Mouse (Mus musculus): ENCODE measurements around the gene Msh5.

Gene Msh5

GRCm38 (mm10) chr17:35013221-35013620, 33.3 kb downstream of the Msh5 start:
- ChIA-PET POLR2A (interaction anchor here in 2 of 4 experiments (1.0 to 1.5 kb wide), 4 partner anchors 9 to 133 kb away, joined by 3 to 5 read pairs (median 3); partner anchors contain the start of gene Sapcd1 (in 1 of the 2)), CTCF (interaction anchor here in 1 of 4 experiments (0.8 kb wide), 1 partner anchor 9 kb away, joined by 3 read pairs; no protein-coding TSS in a partner anchor)

GRCm38 (mm10) chr17:35012430-35012829, 34.1 kb downstream of the Msh5 start:
- POLR2A ChIA-PET = interaction anchor here in 3 of 4 experiments (0.5 to 1.5 kb wide), 8 partner anchors 10 to 150 kb away, joined by 3 to 6 read pairs (median 3); partner anchors contain the start of genes Msh5 (in 1 of the 3) and Sapcd1 (in 1 of the 3)

GRCm38 (mm10) chr17:35011440-35011839, 35.1 kb downstream of the Msh5 start:
- POLR2A ChIA-PET = interaction anchor here in 3 of 4 experiments (0.5 to 1.5 kb wide), 11 partner anchors 10 to 151 kb away, joined by 3 to 9 read pairs (median 3); partner anchors contain the start of genes Csnk2b (in 1 of the 3), Ddah2 (in 1 of the 3), Gpank1 (in 1 of the 3) and Msh5 (in 1 of the 3)

More at GRCm38 (mm10) chr17:35012430-35012829, 34.1 kb downstream of the Msh5 start:
- CTCF ChIA-PET = interaction anchor here in 1 of 4 experiments (0.8 to 1.3 kb wide), 2 partner anchors 8 to 10 kb away, joined by 3 read pairs; no protein-coding TSS in a partner anchor

GRCm38 (mm10) chr17:35009586-35009985, 37.0 kb downstream of the Msh5 start:
- POLR2A ChIA-PET = interaction anchor here in 2 of 4 experiments (0.7 to 1.4 kb wide), 4 partner anchors 13 to 78 kb away, joined by 3 to 4 read pairs (median 3); no protein-coding TSS in a partner anchor

More at GRCm38 (mm10) chr17:35011440-35011839, 35.1 kb downstream of the Msh5 start:
- CTCF ChIA-PET = interaction anchor here in 1 of 4 experiments (1.3 kb wide), 1 partner anchor 9 kb away, joined by 3 read pairs; no protein-coding TSS in a partner anchor

GRCm38 (mm10) chr17:35007387-35007991, 39.1 kb downstream of the Msh5 start:
- ChIA-PET CTCF (interaction anchor here in 1 of 4 experiments (1.0 kb wide), 1 partner anchor 159 kb away, joined by 3 read pairs; no protein-coding TSS in a partner anchor), POLR2A (interaction anchor here in 3 of 4 experiments (0.6 to 2.5 kb wide), 5 partner anchors 8 to 1068 kb away, joined by 3 to 10 read pairs (median 3); no protein-coding TSS in a partner anchor)

More at GRCm38 (mm10) chr17:35009586-35009985, 37.0 kb downstream of the Msh5 start:
- CTCF ChIA-PET = interaction anchor here in 1 of 4 experiments (1.1 kb wide), 1 partner anchor 12 kb away, joined by 5 read pairs; no protein-coding TSS in a partner anchor

GRCm38 (mm10) chr17:35005902-35006301, 40.6 kb downstream of the Msh5 start:
- CTCF ChIA-PET = interaction anchor here in 2 of 4 experiments (0.6 to 0.7 kb wide), 4 partner anchors 45 to 249 kb away, joined by 3 to 16 read pairs (median 6); partner anchors contain the start of gene Ly6g5c (in 1 of the 2)
- POLR2A ChIA-PET = interaction anchor here in 3 of 4 experiments (0.6 to 1.4 kb wide), 6 partner anchors 9 to 240 kb away, joined by 3 to 12 read pairs (median 4); no protein-coding TSS in a partner anchor

- CTCF ChIA-PET = no interaction called here
- POLR2A ChIA-PET = interaction anchor here in 2 of 4 experiments (0.6 to 1.5 kb wide), 6 partner anchors 10 to 133 kb away, joined by 3 to 6 read pairs (median 4); no protein-coding TSS in a partner anchor
Observed at GRCm38 (mm10) chr17:35005158-35005557, 41.4 kb downstream of the Msh5 start.

GRCm38 (mm10) chr17:35004075-35004717, 42.3 kb downstream of the Msh5 start:
- CTCF ChIA-PET = interaction anchor here in 1 of 4 experiments (0.6 kb wide), 1 partner anchor 54 kb away, joined by 3 read pairs; no protein-coding TSS in a partner anchor

GRCm38 (mm10) chr17:35003022-35003838, 43.3 kb downstream of the Msh5 start:
- ChIA-PET CTCF (interaction anchor here in 1 of 4 experiments (0.5 kb wide), 1 partner anchor 228 kb away, joined by 8 read pairs; no protein-coding TSS in a partner anchor), POLR2A (interaction anchor here in 3 of 4 experiments (0.5 to 7.1 kb wide), 11 partner anchors 21 to 168 kb away, joined by 3 to 51 read pairs (median 4); partner anchors contain the start of genes Lsm2 (in 2 of the 3), Ddah2 (in 1 of the 3) and Msh5 (in 1 of the 3))

More at GRCm38 (mm10) chr17:35004075-35004717, 42.3 kb downstream of the Msh5 start:
- POLR2A ChIA-PET = interaction anchor here in 3 of 4 experiments (0.5 to 1.5 kb wide), 7 partner anchors 22 to 134 kb away, joined by 3 to 6 read pairs (median 4); partner anchors contain the start of genes Ddah2 (in 1 of the 3) and Msh5 (in 1 of the 3)

GRCm38 (mm10) chr17:35002153-35002865, 44.2 kb downstream of the Msh5 start:
- POLR2A ChIA-PET = interaction anchor here (0.6 to 7.1 kb wide), 25 partner anchors 9 to 239 kb away, joined by 3 to 51 read pairs (median 4); partner anchors contain the start of genes Ddx39b (in 2 of the 4), Lsm2 (in 2 of the 4), Clic1 (in 1 of the 4) and Ddah2 (in 1 of the 4)

GRCm38 (mm10) chr17:35001452-35002152, 44.9 kb downstream of the Msh5 start:
- CTCF ChIA-PET = interaction anchor here in 2 of 4 experiments (0.6 to 1.0 kb wide), 3 partner anchors 15 to 177 kb away, joined by 3 read pairs; partner anchors contain the start of gene Vwa7 (in 1 of the 2)
- POLR2A ChIA-PET = interaction anchor here (0.6 to 7.1 kb wide), 33 partner anchors 9 to 240 kb away, joined by 3 to 51 read pairs (median 4); partner anchors contain the start of genes Ddx39b (in 3 of the 4), Lsm2 (in 2 of the 4), Clic1 (in 1 of the 4) and Csnk2b (in 1 of the 4)

More at GRCm38 (mm10) chr17:35002153-35002865, 44.2 kb downstream of the Msh5 start:
- CTCF ChIA-PET = interaction anchor here in 2 of 4 experiments (0.6 kb wide), 2 partner anchors 14 to 167 kb away, joined by 3 to 7 read pairs; partner anchors contain the start of gene Vwa7 (in 1 of the 2)

GRCm38 (mm10) chr17:35000717-35001451, 45.7 kb downstream of the Msh5 start, which contains the start of gene Vars:
Gene Vars, plus strand, starts transcription at chr17:35000987.
- ChIA-PET POLR2A (interaction anchor here (0.5 to 7.1 kb wide), 54 partner anchors 7 to 245 kb away, joined by 3 to 51 read pairs (median 4); partner anchors contain the start of genes Ddah2 (in 2 of the 4), Ddx39b (in 2 of the 4), Lsm2 (in 2 of the 4) and Ly6g6e (in 2 of the 4)), CTCF (interaction anchor here in 3 of 4 experiments (0.6 to 1.3 kb wide), 4 partner anchors 48 to 177 kb away, joined by 3 read pairs; partner anchors contain the start of gene Neu1 (in 1 of the 3))

GRCm38 (mm10) chr17:34999871-35000716, 46.5 kb downstream of the Msh5 start:
- ChIA-PET POLR2A (interaction anchor here (0.5 to 7.1 kb wide), 54 partner anchors 8 to 269 kb away, joined by 3 to 51 read pairs (median 4); partner anchors contain the start of genes Ddx39b (in 2 of the 4), Lsm2 (in 2 of the 4), Msh5 (in 2 of the 4) and Atp6v1g2 (in 1 of the 4)), CTCF (interaction anchor here in 2 of 4 experiments (0.6 to 1.7 kb wide), 5 partner anchors 21 to 347 kb away, joined by 3 read pairs; partner anchors contain the start of gene Neu1 (in 1 of the 2))

All from embryonic stem cell, embryonic (primary cell).